Mouse (Mus musculus) kidney, postnatal 0 days (tissue): ENCODE results near the gene Dnal4. TPM values are rescaled to one million over a fixed set of nuclear protein-coding genes. Genes with fewer than 3 reads are reported as not detected.

ENCODE experiments used
- ATAC-seq: fragments of 200-750 bp; cut with Nextera tagmentation; replicated peaks from 2 replicates; pipeline ENCODE4 v1.8.0; 2017; ENCODE audit warnings: low read depth, moderate number of reproducible peaks, moderate TSS enrichment, moderate library complexity; ENCODE audit not compliant: low FRiP score
- DNase-seq: peaks from one replicate; pipeline ENCODE4 v3.0.0-alpha.2; 2016; ENCODE audit warnings: low spot score
- H3K27ac ChIP-seq: fragments of 300-500 bp; sonication (generic); 2 replicates; pipeline ENCODE4 v1.5.1; 2014; ENCODE audit warnings: mild to moderate bottlenecking
- H3K27me3 ChIP-seq: fragments of 300-500 bp; sonication (generic); 2 replicates; pipeline ENCODE4 v1.6.1; 2014; ENCODE audit warnings: low read length, mixed read lengths; ENCODE audit not compliant: insufficient read depth
- H3K36me3 ChIP-seq: fragments of 300-500 bp; sonication (generic); 2 replicates; pipeline ENCODE4 v1.6.1; 2014; ENCODE audit warnings: low read length, mixed read lengths; ENCODE audit not compliant: insufficient read depth
- H3K4me1 ChIP-seq: fragments of 300-500 bp; sonication (generic); replicated peaks from 2 replicates; pipeline ENCODE4 v1.6.1; 2014; ENCODE audit warnings: antibody characterized with exemption, low read length, mixed read lengths; ENCODE audit not compliant: insufficient read depth
- H3K4me2 ChIP-seq: fragments of 300-500 bp; sonication (generic); 2 replicates; pipeline ENCODE4 v1.6.1; 2014; ENCODE audit warnings: mild to moderate bottlenecking, low read length, moderate library complexity, mixed read lengths
- H3K4me3 ChIP-seq: fragments of 300-500 bp; sonication (generic); replicated peaks from 2 replicates; pipeline ENCODE4 v1.5.1; 2014; ENCODE audit warnings: low read depth, low read length
- H3K9ac ChIP-seq: fragments of 300-500 bp; sonication (generic); 2 replicates; pipeline ENCODE4 v1.6.1; 2014; ENCODE audit warnings: low read depth, low read length
- H3K9me3 ChIP-seq: fragments of 300-500 bp; sonication (generic); replicated peaks from 2 replicates; pipeline ENCODE4 v1.6.1; 2016; ENCODE audit warnings: low read length, inconsistent platforms, mixed read lengths
- CTCF ChIP-seq: IDR thresholded peaks from 2 replicates; pipeline ENCODE4 v1.5.1; 2016; ENCODE audit warnings: antibody characterized with exemption, low read depth, mild to moderate bottlenecking, moderate library complexity
- WGBS: fragments of 180-500 bp; shearing (Covaris S2); extraction: QIAGEN DNeasy Blood & Tissue Kit; methylation state at CpG from one replicate; pipeline ENCODE4 v1.1.7; 2014; 5-methylcytosine and 5-hydroxymethylcytosine counted together
- polyA plus RNA-seq: library from polyadenylated mRNA; unstranded; fragments of >200 nt; fragmentation: Nextera tagmentation; extraction: Ambion mirVana; gene quantifications from 2 replicates; pipeline ENCODE4 v1.2.1, GENCODE M21; 2015

The Dnal4 gene
- polyA plus RNA-seq, 1 experiment from 2014 or later = 59.3 TPM

DNA sequence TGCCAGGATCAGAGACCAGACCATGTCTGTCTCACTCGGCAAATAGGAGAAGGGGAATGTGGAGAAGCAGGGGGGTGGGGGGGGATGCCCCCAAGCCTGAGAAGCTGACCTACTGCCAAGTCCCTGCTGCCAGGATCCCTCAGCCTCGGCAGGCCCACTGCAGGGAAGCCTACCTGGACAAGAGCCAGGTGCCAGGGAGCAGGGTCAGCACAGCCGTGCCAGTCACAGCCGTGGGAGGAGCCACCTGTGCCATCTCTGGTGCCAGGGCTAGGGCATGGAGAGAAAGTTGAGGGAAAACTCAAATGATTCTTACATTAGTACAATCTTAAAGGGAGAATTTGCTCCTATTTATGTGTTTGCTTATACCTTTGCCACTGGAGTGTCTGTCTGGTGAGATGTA, 24.7 kb upstream of the Dnal4 start:
- H3K27ac ChIP-seq = no peak overlapping the region
- TF ChIP-seq CTCF = no peak
- H3K4me3 ChIP-seq = no peak overlapping the region
- H3K36me3 ChIP-seq = no peaks in the 10 kb centered on the region
- H3K4me2 ChIP-seq = no peak overlapping the region
- no peaks in the 10 kb centered on the region for H3K9me3 ChIP-seq
- peaks cover 27% of the 10 kb centered on the region for H3K27me3 ChIP-seq
- DNase-seq (no peak), ATAC-seq (no peak)
- no peak overlapping the region for H3K9ac ChIP-seq
- WGBS = 57% methylated on average over 4 of the region's 4 CpGs
- 0 out of 2 replicates have a peak, but pooled peaks cover 3% of the 10 kb centered on the region for H3K4me1 ChIP-seq

DNA sequence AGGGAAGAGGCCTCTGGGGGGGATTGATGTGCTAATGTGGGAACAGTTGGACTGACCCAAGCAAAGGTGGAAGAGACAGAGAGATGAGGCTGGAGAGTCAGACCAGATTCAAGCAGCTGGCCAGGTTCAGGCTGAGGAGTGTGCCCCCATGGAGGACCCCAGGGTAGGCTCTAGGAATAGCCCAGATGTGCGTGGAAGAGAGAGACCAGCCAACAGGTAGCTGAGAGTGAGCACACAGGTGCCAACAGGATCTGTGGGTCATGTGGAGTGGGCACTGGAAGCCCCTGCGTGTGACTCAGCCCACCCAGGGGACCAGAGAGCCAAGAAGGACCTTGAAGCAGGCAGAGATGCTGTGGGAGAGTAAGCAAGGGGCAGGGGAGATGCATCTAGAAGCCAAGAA, 24.0 kb upstream of the Dnal4 start:
- TF ChIP-seq CTCF = no peak
- no peak overlapping the region for H3K4me3 ChIP-seq
- ATAC-seq (no peak), DNase-seq (no peak)
- 70% methylated on average over 2 of the region's 2 CpGs for WGBS
- H3K4me2 ChIP-seq = no peak overlapping the region
- no peak overlapping the region for H3K9ac ChIP-seq
- 0 out of 2 replicates have a peak, but pooled peaks cover 3% of the 10 kb centered on the region for H3K4me1 ChIP-seq
- H3K27me3 ChIP-seq = peaks cover 27% of the 10 kb centered on the region
- H3K27ac ChIP-seq = no peak overlapping the region
- H3K9me3 ChIP-seq = no peaks in the 10 kb centered on the region
- no peaks in the 10 kb centered on the region for H3K36me3 ChIP-seq

DNA sequence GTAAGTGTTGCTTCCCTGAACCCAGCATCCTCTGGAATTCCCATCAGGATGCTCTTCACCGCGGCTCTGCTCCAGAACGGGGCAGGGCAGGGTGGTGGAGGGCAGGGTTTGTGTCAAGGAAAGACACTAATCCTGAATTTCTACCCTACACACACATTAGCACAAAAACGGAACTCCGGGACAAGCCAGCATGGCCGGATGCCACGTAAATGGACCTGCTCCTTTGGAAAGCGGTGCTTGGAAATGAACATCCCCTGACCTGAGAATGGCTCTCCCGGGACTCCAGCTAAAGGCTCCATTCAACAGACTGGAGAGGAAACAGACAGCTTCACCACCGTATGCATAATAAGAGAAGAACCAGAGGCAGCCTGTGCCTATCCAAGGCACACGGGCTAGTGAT, 23.1 kb upstream of the Dnal4 start:
- Histone ChIP-seq H3K9ac (no peak overlapping the region), H3K4me1 (0 out of 2 replicates have a peak, but pooled peaks cover 3% of the 10 kb centered on the region), H3K27me3 (peaks cover 25% of the 10 kb centered on the region), H3K27ac (no peak overlapping the region), H3K4me3 (no peak overlapping the region), H3K4me2 (no peak overlapping the region), H3K36me3 (no peaks in the 10 kb centered on the region), H3K9me3 (no peaks in the 10 kb centered on the region)
- no peak for DNase-seq
- 64% methylated on average over 11 of the region's 11 CpGs for WGBS
- ATAC-seq = no peak
- TF ChIP-seq CTCF = no peak

DNA sequence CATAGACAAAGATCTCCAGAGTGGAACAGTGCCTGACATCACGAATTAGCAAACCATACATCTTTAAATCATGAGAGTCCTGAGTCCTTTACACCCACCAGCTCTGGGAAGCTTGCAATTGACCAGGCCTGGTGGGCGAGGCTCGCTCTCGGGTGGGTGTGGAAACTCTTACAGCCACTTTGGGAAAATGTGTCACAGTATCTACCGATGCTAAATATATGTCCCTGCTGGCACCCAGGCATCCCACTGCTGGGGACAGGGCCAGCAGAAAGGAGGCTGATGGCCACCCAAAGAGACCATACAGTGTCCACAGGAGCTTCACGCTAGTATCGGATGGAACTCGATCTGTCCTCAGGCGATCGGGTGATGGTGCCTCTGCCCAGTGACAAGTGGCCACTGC, 20.9 kb upstream of the Dnal4 start:
- H3K4me3 ChIP-seq = no peak overlapping the region
- H3K9ac ChIP-seq = no peak overlapping the region
- H3K9me3 ChIP-seq = no peaks in the 10 kb centered on the region
- WGBS = 77% methylated on average over 10 of the region's 10 CpGs
- no peak overlapping the region for H3K27ac ChIP-seq
- H3K36me3 ChIP-seq = no peaks in the 10 kb centered on the region
- peaks cover 15% of the 10 kb centered on the region for H3K27me3 ChIP-seq
- H3K4me2 ChIP-seq = no peak overlapping the region
- no peak for TF ChIP-seq CTCF
- ATAC-seq (no peak), DNase-seq (no peak)
- H3K4me1 ChIP-seq = 0 out of 2 replicates have a peak, but pooled peaks cover under 1% of the 10 kb centered on the region

DNA sequence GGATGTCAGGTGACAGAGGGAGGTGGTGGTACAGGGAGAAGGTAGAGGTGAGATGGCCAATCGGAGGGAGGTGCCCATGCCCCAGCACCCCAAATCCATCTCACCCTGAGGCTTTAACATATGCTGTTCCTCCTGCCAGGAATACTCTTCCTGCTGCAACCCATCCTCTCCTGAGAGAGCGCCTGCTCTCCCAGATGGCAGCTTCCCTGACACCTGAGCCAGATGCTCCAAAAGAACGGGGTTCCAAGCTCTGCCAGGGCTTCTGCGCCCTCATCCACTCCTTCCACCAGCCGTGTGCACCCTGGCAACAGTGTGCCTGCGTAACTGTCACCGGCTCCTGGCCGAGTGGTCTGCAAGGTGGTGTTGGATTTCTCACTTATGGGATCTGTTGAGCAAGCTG, 20.0 kb upstream of the Dnal4 start:
- peaks cover 9% of the 10 kb centered on the region; the same call in 1 of the 2 replicates for H3K27me3 ChIP-seq
- no peak overlapping the region for H3K4me3 ChIP-seq
- H3K4me1 ChIP-seq = no peaks in the 10 kb centered on the region
- DNase-seq (no peak), ATAC-seq (no peak)
- no peaks in the 10 kb centered on the region for H3K36me3 ChIP-seq
- H3K9ac ChIP-seq = no peak overlapping the region
- WGBS = 59% methylated on average over 8 of the region's 8 CpGs
- H3K27ac ChIP-seq = no peak overlapping the region
- no peaks in the 10 kb centered on the region for H3K9me3 ChIP-seq
- TF ChIP-seq CTCF = no peak
- no peak overlapping the region for H3K4me2 ChIP-seq

DNA sequence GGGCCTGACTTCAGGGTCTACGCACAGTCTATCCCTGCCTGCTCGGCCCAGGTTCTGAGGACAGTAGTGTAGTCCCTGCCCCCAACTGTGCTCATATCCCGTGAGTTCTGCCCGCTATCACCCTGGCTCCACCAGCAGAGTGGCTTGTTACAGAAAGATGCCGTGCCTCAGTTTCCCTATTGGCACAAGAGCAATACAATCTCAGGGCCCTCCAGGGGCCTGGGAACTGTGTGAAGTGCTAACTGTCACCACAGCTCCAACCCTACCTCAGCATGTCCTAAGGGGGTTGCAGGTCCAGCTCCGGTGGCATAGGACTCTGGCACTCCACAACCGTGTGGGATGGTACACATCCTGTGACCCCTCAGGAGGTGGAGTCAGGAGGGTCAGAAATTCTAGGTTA, 19.4 kb upstream of the Dnal4 start:
- Histone ChIP-seq H3K4me3 (no peak overlapping the region), H3K4me2 (no peak overlapping the region), H3K27ac (no peak overlapping the region), H3K9me3 (no peaks in the 10 kb centered on the region), H3K9ac (no peak overlapping the region), H3K4me1 (no peaks in the 10 kb centered on the region), H3K27me3 (peaks cover 3% of the 10 kb centered on the region; the same call in 1 of the 2 replicates), H3K36me3 (no peaks in the 10 kb centered on the region)
- no peak for ATAC-seq
- 78% methylated on average over 7 of the region's 7 CpGs for WGBS
- DNase-seq = no peak
- TF ChIP-seq CTCF = no peak

DNA sequence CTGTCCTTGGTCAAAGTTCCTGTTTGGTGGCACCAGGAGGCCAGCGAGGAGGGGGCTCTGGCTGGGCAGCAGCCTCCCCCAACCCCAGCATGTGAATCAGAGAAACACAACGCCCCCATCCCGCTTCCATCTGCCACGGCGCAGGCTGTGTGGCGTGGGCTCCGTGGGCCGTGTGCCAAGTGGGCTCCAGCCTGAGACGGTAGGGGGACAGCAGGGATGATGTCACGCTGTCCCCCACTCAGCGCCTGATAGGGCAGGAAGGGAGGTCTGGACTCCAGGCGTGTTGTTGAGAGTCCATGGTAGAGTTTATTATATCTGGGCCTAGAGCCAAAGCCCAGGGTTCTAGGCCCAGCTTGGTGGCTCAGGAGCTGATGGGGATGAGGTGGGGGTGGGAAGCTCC, 18.6 kb upstream of the Dnal4 start:
- Histone ChIP-seq H3K27ac (no peak overlapping the region), H3K9me3 (no peaks in the 10 kb centered on the region), H3K27me3 (peaks cover 3% of the 10 kb centered on the region; the same call in 1 of the 2 replicates), H3K9ac (no peak overlapping the region), H3K36me3 (no peaks in the 10 kb centered on the region), H3K4me3 (no peak overlapping the region), H3K4me2 (no peak overlapping the region), H3K4me1 (no peaks in the 10 kb centered on the region)
- TF ChIP-seq CTCF = no peak
- no peak for ATAC-seq
- no peak for DNase-seq
- WGBS = 77% methylated on average over 12 of the region's 12 CpGs
